Mouse (Mus musculus): Measurements from ENCODE around the gene Daw1.

DNA sequence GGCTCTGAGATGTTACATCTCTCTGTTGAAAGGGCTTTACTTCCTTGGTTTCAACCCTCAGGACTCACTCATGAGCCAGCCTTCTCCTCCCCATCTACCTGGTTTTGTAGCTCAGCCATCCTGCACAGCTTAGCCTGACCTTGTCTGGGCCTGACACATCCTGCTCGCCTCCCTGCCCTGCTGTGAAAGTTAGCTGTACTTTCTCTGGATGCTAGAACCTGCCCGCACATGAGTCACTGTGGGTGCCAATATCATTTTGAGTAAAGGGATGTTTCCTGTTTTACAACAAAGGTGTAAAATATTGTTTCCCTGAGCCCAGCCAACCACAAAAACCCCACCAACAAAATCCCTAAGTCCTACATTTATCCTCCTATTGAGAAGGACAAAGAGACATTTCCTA, 36.4 kb upstream of the Daw1 start:
- TF ChIP-seq EP300 (IDR thresholded peaks at IDR 0.05), result no peak
- TF ChIP-seq CTCF (IDR thresholded peaks at IDR 0.05), result no peak
